Mouse (Mus musculus): ENCODE measurements around the gene Ttc21a.
A peak's percentile ranks its signal among the peaks of the same experiment; 100 is the strongest.

- TF ChIP-seq CTCF (conservative IDR thresholded peaks at IDR 0.05; ENCODE audit: insufficient read depth, insufficient read length, low read depth, low read length) (peak; percentile 49), POLR2A (IDR thresholded peaks at IDR 0.05; ENCODE audit: low read depth, low read length) (no peak)
These were observed 44.9 kb downstream of the Ttc21a start for GRCm38 (mm10) chr9:119982241-119982811.

All from kidney, adult 2 months (tissue).